Mouse (Mus musculus): ENCODE data around the gene March6.

GRCm38 (mm10) chr15:31460571-31460970 lies 70.3 kb downstream of the March6 start:
- TF ChIP-seq CTCF (IDR thresholded peaks at IDR 0.05; ENCODE audit: low read depth): no peak
- TF ChIP-seq EP300 (IDR thresholded peaks at IDR 0.05; ENCODE audit: low read depth): no peak
